Mouse (Mus musculus): ENCODE measurements around the gene Kcna4.

The Kcna4 gene

GRCm38 (mm10) chr2:107289990-107290696 is at the start of gene Kcna4:
Gene Kcna4 (plus strand): TSS chr2:107290639.
- DNase-seq: peak in 1 of 2 experiments; percentile 12

GRCm38 (mm10) chr2:107258091-107258490 is 32.3 kb upstream of the Kcna4 start:
- no peak for DNase-seq

GRCm38 (mm10) chr2:107266251-107266650 is 24.2 kb upstream of the Kcna4 start:
- no peak for DNase-seq

- DNase-seq: no peak
Measured at GRCm38 (mm10) chr2:107270050-107270449, 20.4 kb upstream of the Kcna4 start.

- DNase-seq: no peak
Measured at GRCm38 (mm10) chr2:107290697-107291019, 219 bp downstream of the Kcna4 start.

- no peak for DNase-seq
Measured at GRCm38 (mm10) chr2:107291142-107291541, 703 bp downstream of the Kcna4 start.

GRCm38 (mm10) chr2:107294521-107294920 is 4.1 kb downstream of the Kcna4 start:
- no peak for DNase-seq

GRCm38 (mm10) chr2:107301886-107302285 is 11.4 kb downstream of the Kcna4 start:
- no peak for DNase-seq

- no peak for DNase-seq
Measured at GRCm38 (mm10) chr2:107304707-107305106, 14.3 kb downstream of the Kcna4 start.

GRCm38 (mm10) chr2:107306077-107306476 is 15.6 kb downstream of the Kcna4 start:
- no peak for DNase-seq

- no peak for DNase-seq
Measured at GRCm38 (mm10) chr2:107318636-107319035, 28.2 kb downstream of the Kcna4 start.

GRCm38 (mm10) chr2:107321596-107322226 is 31.3 kb downstream of the Kcna4 start:
- DNase-seq: no peak

GRCm38 (mm10) chr2:107324090-107324489 is 33.7 kb downstream of the Kcna4 start:
- DNase-seq: no peak

- DNase-seq: no peak
Measured at GRCm38 (mm10) chr2:107327276-107327675, 36.8 kb downstream of the Kcna4 start.

- no peak for DNase-seq
Measured at GRCm38 (mm10) chr2:107341291-107341690, 50.9 kb downstream of the Kcna4 start.

GRCm38 (mm10) chr2:107344807-107345206 is 54.4 kb downstream of the Kcna4 start:
- no peak for DNase-seq

- no peak for DNase-seq
Measured at GRCm38 (mm10) chr2:107345299-107345698, 54.9 kb downstream of the Kcna4 start.

Measured in lung, adult 18-20 months (tissue).